ENCODE assay signal across 26 mouse cellular contexts in genomic region chr4:48782686-48783085, GRCm38 (mm10).
DNase-seq lines count a peak whose midpoint lies in the region; ATAC-seq lines count a peak whose summit lies in the region.
"Had no signal": no experiment of that assay in that cellular context is flagged by ENCODE, and none has a peak within 500 bp of the region (broad histone marks: within the 10 kb centered on the region; RNA-seq: fewer than 3 reads in every experiment).

No protein-coding gene starts in this region.

- no peaks in the 10 kb centered on the region for H3K36me3 ChIP-seq in embryonic facial prominence, embryonic 14.5 days (ENCODE audit: control insufficient read depth, insufficient read depth, low read length)
- no peaks in the 10 kb centered on the region for H3K36me3 ChIP-seq in embryonic facial prominence, embryonic 10.5 days (replicated peaks)
- H3K36me3 ChIP-seq in hindbrain, embryonic 13.5 days: no peaks in the 10 kb centered on the region
- H3K36me3 ChIP-seq in hindbrain, embryonic 12.5 days: no peaks in the 10 kb centered on the region
- H3K36me3 ChIP-seq: embryonic facial prominence, embryonic 13.5 days; forebrain, embryonic 15.5 days; heart, embryonic 12.5 days; heart, embryonic 15.5 days; intestine, embryonic 15.5 days had no signal

- no peaks in the 10 kb centered on the region; the same call in 1 of the 2 replicates for H3K4me1 ChIP-seq in embryonic facial prominence, embryonic 14.5 days (ENCODE audit: control insufficient read depth, insufficient read depth, low read length)
- H3K4me1 ChIP-seq in embryonic facial prominence, embryonic 10.5 days: peaks cover 4% of the 10 kb centered on the region
- peaks cover 10% of the 10 kb centered on the region for H3K4me1 ChIP-seq in hindbrain, embryonic 13.5 days (replicated peaks)
- H3K4me1 ChIP-seq in hindbrain, embryonic 12.5 days: peaks cover 5% of the 10 kb centered on the region
- H3K4me1 ChIP-seq: embryonic facial prominence, embryonic 13.5 days; heart, embryonic 12.5 days; heart, embryonic 15.5 days; intestine, embryonic 15.5 days had no signal

- H3K9me3 ChIP-seq in embryonic facial prominence, embryonic 14.5 days (ENCODE audit: control insufficient read depth, low read length): no peaks in the 10 kb centered on the region
- no peaks in the 10 kb centered on the region for H3K9me3 ChIP-seq in embryonic facial prominence, embryonic 10.5 days
- no peaks in the 10 kb centered on the region for H3K9me3 ChIP-seq in hindbrain, embryonic 13.5 days
- no peaks in the 10 kb centered on the region for H3K9me3 ChIP-seq in hindbrain, embryonic 12.5 days (replicated peaks)
- H3K9me3 ChIP-seq: embryonic facial prominence, embryonic 13.5 days; forebrain, embryonic 15.5 days; heart, embryonic 12.5 days; heart, embryonic 15.5 days; intestine, embryonic 15.5 days had no signal

- no peak overlapping the region for H3K27ac ChIP-seq in embryonic facial prominence, embryonic 14.5 days (replicated peaks; ENCODE audit: low read depth, low read length)
- no peak overlapping the region for H3K27ac ChIP-seq in embryonic facial prominence, embryonic 10.5 days (replicated peaks)
- H3K27ac ChIP-seq in hindbrain, embryonic 13.5 days: peak overlapping the region; percentile 12; the same call in 1 of the 2 replicates
- no peak overlapping the region for H3K27ac ChIP-seq in hindbrain, embryonic 12.5 days
- H3K27ac ChIP-seq: embryonic facial prominence, embryonic 13.5 days; forebrain, embryonic 15.5 days; heart, embryonic 15.5 days; hindbrain, embryonic 14.5 days; intestine, embryonic 15.5 days had no signal

- no peak overlapping the region for H3K4me3 ChIP-seq in embryonic facial prominence, embryonic 14.5 days (ENCODE audit: low read depth, low read length)
- no peak overlapping the region for H3K4me3 ChIP-seq in embryonic facial prominence, embryonic 10.5 days
- H3K4me3 ChIP-seq in hindbrain, embryonic 13.5 days: no peak overlapping the region
- no peak overlapping the region for H3K4me3 ChIP-seq in hindbrain, embryonic 12.5 days
- H3K4me3 ChIP-seq: embryonic facial prominence, embryonic 13.5 days; forebrain, embryonic 15.5 days; heart, embryonic 12.5 days; heart, embryonic 15.5 days; intestine, embryonic 15.5 days had no signal

- no peaks in the 10 kb centered on the region for H3K27me3 ChIP-seq in embryonic facial prominence, embryonic 14.5 days (replicated peaks; ENCODE audit: control insufficient read depth, insufficient read depth, low read length)
- no peaks in the 10 kb centered on the region for H3K27me3 ChIP-seq in embryonic facial prominence, embryonic 10.5 days (replicated peaks; ENCODE audit: low read depth, poor library complexity, severe bottlenecking)
- no peaks in the 10 kb centered on the region for H3K27me3 ChIP-seq in hindbrain, embryonic 13.5 days
- H3K27me3 ChIP-seq in hindbrain, embryonic 12.5 days: no peaks in the 10 kb centered on the region
- H3K27me3 ChIP-seq: embryonic facial prominence, embryonic 13.5 days; forebrain, embryonic 15.5 days; heart, embryonic 12.5 days; heart, embryonic 15.5 days; intestine, embryonic 15.5 days; Patski had no signal

- no peak overlapping the region for H3K9ac ChIP-seq in embryonic facial prominence, embryonic 14.5 days (ENCODE audit: low read depth, low read length)
- H3K9ac ChIP-seq in hindbrain, embryonic 13.5 days: no peak overlapping the region
- H3K9ac ChIP-seq in hindbrain, embryonic 12.5 days: no peak overlapping the region
- H3K9ac ChIP-seq: embryonic facial prominence, embryonic 13.5 days; forebrain, embryonic 15.5 days; heart, embryonic 12.5 days; heart, embryonic 15.5 days; hindbrain, embryonic 14.5 days; intestine, embryonic 15.5 days had no signal

- peak; percentile 26; the same call in 1 of the 2 replicates for ATAC-seq in embryonic facial prominence, embryonic 14.5 days (ENCODE audit: low read depth)
- no peak for ATAC-seq in hindbrain, embryonic 13.5 days (ENCODE audit: low FRiP score)
- no peak for ATAC-seq in hindbrain, embryonic 12.5 days (ENCODE audit: low FRiP score)
- ATAC-seq: forebrain, embryonic 15.5 days; intestine, embryonic 15.5 days; Patski had no signal

- intact Hi-C loops in left cerebral cortex, postnatal 4 days (cut with DNase I): no loop called here

- peak; percentile 65 for DNase-seq in embryonic facial prominence, embryonic 14.5 days (ENCODE audit: low spot score)
- no peak for DNase-seq in embryonic facial prominence, embryonic 10.5 days (ENCODE audit: low spot score)
- peak; percentile 15 for DNase-seq in left cerebral cortex, postnatal 4 days
- no peak for DNase-seq in left cerebral cortex, adult 8-10 months (ENCODE audit: low spot score in 2 of 2)
- DNase-seq in retina, embryonic 14.5 days (ENCODE audit: low spot score): peak; percentile 84
- no peak for DNase-seq in right cerebral cortex, postnatal 14 days
- DNase-seq: adrenal gland, postnatal 10 days; adrenal gland, postnatal 36 days; cerebellum, adult 11 months; cerebellum, adult 2 months; cerebellum, adult 9-11 months; cerebellum, postnatal 25 days; gastrocnemius, postnatal 10 days; gastrocnemius, postnatal 36 days; heart, postnatal 10 days; heart, postnatal 36 days; kidney, adult 11 months had no signal

- H3K4me2 ChIP-seq in embryonic facial prominence, embryonic 14.5 days (ENCODE audit: low read depth, low read length): no peak overlapping the region
- no peak overlapping the region for H3K4me2 ChIP-seq in hindbrain, embryonic 13.5 days
- no peak overlapping the region for H3K4me2 ChIP-seq in hindbrain, embryonic 12.5 days (replicated peaks)
- H3K4me2 ChIP-seq: embryonic facial prominence, embryonic 13.5 days; forebrain, embryonic 15.5 days; heart, embryonic 12.5 days; heart, embryonic 15.5 days; hindbrain, embryonic 14.5 days; intestine, embryonic 15.5 days had no signal

- 34% methylated on average over 3 of the region's 3 CpGs for WGBS in embryonic facial prominence, embryonic 14.5 days
- 35% methylated on average over 3 of the region's 3 CpGs for WGBS in embryonic facial prominence, embryonic 10.5 days
- WGBS in hindbrain, embryonic 13.5 days: 29% methylated on average over 3 of the region's 3 CpGs
- WGBS in hindbrain, embryonic 12.5 days: 49% methylated on average over 3 of the region's 3 CpGs

Comparison
In these comparisons a context has a peak if more than half of its experiments do, and no peak if none do; other contexts are left out.
1. DNase-seq: peak in embryonic facial prominence, embryonic 14.5 days (single experiment), left cerebral cortex, postnatal 4 days (single experiment) and retina, embryonic 14.5 days (single experiment); none in embryonic facial prominence, embryonic 10.5 days (single experiment), left cerebral cortex, adult 8-10 months (0 of 2) and right cerebral cortex, postnatal 14 days (single experiment).